Mouse (Mus musculus) embryonic facial prominence, embryonic 11.5 days (tissue): ENCODE data around the gene Znhit6. TPM values are rescaled to one million over a fixed set of nuclear protein-coding genes. Genes with fewer than 3 reads are reported as not detected.

Source experiments
- ATAC-seq: fragments of 200-750 bp; cut with Nextera tagmentation; replicated peaks from 2 replicates; pipeline ENCODE4 v1.8.0; 2017; ENCODE audit warnings: low read depth; ENCODE audit not compliant: insufficient number of reproducible peaks, low FRiP score, low TSS enrichment
- DNase-seq: peaks from one replicate; pipeline ENCODE4 v3.0.0-alpha.2; 2015; ENCODE audit warnings: low spot score
- H3K27ac ChIP-seq: fragments of 300-500 bp; sonication (generic); replicated peaks from 2 replicates; pipeline ENCODE4 v1.5.1; 2014; ENCODE audit warnings: mild to moderate bottlenecking, low read depth, low read length, control low read depth
- H3K27me3 ChIP-seq: fragments of 300-500 bp; sonication (generic); 2 replicates; pipeline ENCODE4 v1.6.1; 2014; ENCODE audit warnings: mild to moderate bottlenecking, low read length, moderate library complexity, mixed read lengths; ENCODE audit not compliant: control insufficient read depth, insufficient read depth
- H3K36me3 ChIP-seq: fragments of 300-500 bp; sonication (generic); replicated peaks from 2 replicates; pipeline ENCODE4 v1.6.1; 2014; ENCODE audit warnings: low read depth, mild to moderate bottlenecking, low read length, moderate library complexity, mixed read lengths; ENCODE audit not compliant: control insufficient read depth, insufficient read depth
- H3K4me1 ChIP-seq: fragments of 300-500 bp; sonication (generic); 2 replicates; pipeline ENCODE4 v1.6.1; 2014; ENCODE audit warnings: low read length, mixed read lengths; ENCODE audit not compliant: control insufficient read depth, insufficient read depth
- H3K4me2 ChIP-seq: fragments of 300-500 bp; sonication (generic); 2 replicates; pipeline ENCODE4 v1.6.1; 2014; ENCODE audit warnings: low read depth, mild to moderate bottlenecking, control low read depth, low read length, moderate library complexity
- H3K4me3 ChIP-seq: fragments of 300-500 bp; sonication (generic); 2 replicates; pipeline ENCODE4 v1.5.1; 2014; ENCODE audit warnings: low read depth, low read length, control low read depth
- H3K9ac ChIP-seq: fragments of 300-500 bp; sonication (generic); replicated peaks from 2 replicates; pipeline ENCODE4 v1.6.1; 2014; ENCODE audit warnings: mild to moderate bottlenecking, control low read depth, low read length
- H3K9me3 ChIP-seq: fragments of 300-500 bp; sonication (generic); replicated peaks from 2 replicates; pipeline ENCODE4 v1.6.1; 2016; ENCODE audit warnings: mild to moderate bottlenecking, low read length, inconsistent platforms, mixed read lengths; ENCODE audit not compliant: control insufficient read depth
- WGBS: fragments of 180-500 bp; shearing (Covaris S2); extraction: QIAGEN DNeasy Blood & Tissue Kit; methylation state at CpG from one replicate; pipeline ENCODE4 v1.1.7; 2014; 5-methylcytosine and 5-hydroxymethylcytosine counted together
- polyA plus RNA-seq: library from polyadenylated mRNA; unstranded; fragments of >200 nt; fragmentation: Nextera tagmentation; extraction: Ambion mirVana; gene quantifications from 2 replicates; pipeline ENCODE4 v1.2.1, GENCODE M21; 2014

Znhit6 gene
- polyA plus RNA-seq, 1 experiment from 2014 or later: 47.2 TPM

DNA sequence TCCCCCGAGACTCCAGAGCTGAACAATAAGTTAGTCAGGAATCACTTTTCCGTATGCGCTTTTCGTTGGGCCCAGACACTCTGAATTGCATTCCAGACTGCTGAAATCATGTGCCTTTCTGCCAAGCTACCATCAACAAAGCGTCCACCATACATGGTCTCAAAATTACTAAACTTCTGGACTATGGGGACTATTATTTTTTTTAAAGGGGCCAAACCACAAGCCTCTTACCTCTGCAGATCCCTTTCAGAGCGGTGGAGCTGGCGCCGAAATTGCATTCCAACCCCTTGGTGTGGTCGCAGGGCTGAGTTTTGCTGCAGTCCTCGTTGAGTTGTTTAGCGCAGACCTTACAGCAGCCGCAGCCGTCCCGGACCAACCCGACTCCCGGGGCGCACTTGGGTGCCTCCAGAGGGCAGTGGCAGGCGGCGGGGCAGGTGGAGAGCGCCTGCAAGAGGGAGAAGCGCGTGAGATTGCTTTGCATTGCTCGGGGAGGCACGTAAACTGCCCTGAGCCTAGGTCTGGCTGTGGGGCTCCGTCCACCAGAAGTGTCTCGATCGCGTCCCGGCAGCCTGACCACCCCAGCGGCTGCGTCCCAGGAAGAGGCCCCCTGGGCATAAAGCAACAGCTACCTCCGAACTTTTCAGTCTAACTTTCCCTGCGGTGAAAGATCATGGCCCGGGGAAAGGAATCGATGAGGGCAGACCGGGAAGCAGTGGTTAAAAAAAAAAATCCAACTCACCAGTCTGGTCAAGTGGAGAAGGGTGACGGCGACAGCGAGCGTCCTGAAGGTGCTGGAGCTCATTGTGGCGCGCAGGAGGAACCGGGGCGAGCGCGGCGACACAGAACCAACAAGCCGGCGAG lies 73.2 kb downstream of the Znhit6 start:
- H3K4me3 ChIP-seq: peak overlapping the region; percentile 75
- peaks cover 2% of the 10 kb centered on the region for H3K4me1 ChIP-seq
- peak overlapping the region; percentile 80 for H3K27ac ChIP-seq
- no peaks in the 10 kb centered on the region for H3K36me3 ChIP-seq
- H3K9me3 ChIP-seq: no peaks in the 10 kb centered on the region
- H3K9ac ChIP-seq: peak overlapping the region; percentile 85
- under 1% methylated on average over 49 of the region's 49 CpGs for WGBS
- DNase-seq (peak; percentile 68), ATAC-seq (no peak)
- H3K4me2 ChIP-seq: peak overlapping the region; percentile 79
- no peaks in the 10 kb centered on the region for H3K27me3 ChIP-seq

DNA sequence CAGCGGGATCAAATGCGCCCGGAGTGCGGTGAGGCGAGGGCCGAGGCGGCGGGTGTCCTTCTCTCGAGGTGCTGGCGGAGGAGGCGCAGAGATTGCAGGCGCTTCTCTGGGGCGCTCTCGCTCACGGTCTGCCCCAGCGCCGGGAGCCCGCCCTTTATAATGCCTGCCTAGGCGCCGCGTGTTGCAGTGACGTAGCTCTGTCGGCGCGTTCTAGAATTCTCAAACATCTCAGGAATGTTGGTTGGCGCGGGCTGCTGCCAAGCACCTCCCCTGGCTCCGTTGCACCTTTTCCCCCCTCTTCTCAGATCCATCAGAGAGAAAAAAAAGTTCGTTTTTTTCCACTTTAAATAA lies 73.8 kb downstream of the Znhit6 start, which contains the start of gene Ccn1:
Gene Ccn1, minus strand, starts transcription at position 130 of the 351 bp plus-strand sequence.
- peak; percentile 94 for DNase-seq
- H3K27me3 ChIP-seq: no peaks in the 10 kb centered on the region

DNA sequence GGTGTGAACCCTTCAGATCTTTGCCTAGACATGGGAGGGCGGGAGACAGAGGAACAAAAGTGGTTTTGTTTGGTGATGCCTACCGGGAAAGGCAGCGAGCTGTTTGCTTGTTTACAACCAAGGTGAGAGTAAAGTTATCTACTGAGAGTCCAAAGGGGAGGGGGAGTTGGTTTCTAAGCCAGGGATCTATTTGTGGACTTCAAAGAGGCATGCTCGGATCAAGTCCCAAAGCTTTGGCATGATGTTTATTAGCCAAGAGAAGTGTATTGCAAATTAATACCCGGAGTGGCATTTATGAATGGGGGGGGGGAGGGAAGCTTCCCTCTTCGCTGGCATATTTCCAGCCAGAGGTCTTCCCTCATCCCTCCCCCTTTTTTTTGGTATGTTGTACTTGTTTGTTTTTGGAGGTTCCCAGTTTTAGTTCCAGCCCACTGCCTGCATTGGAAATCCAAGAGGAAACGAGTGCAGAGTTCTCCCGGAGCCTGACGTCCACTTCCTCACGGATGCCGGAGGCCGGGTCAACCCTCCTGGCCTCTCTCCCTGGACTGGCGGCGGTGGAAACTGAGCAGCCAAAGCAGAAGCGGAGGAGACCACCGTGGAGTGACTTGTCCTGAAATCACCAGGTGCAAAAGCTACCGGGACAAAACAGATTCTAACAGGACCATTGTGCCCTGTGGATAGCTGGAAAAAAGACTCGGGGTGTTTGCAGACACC lies 74.5 kb downstream of the Znhit6 start:
- no peaks in the 10 kb centered on the region for H3K9me3 ChIP-seq
- H3K27me3 ChIP-seq: no peaks in the 10 kb centered on the region
- H3K4me2 ChIP-seq: peak overlapping the region; percentile 79
- DNase-seq (peak; percentile 63), ATAC-seq (no peak)
- H3K4me3 ChIP-seq: peak overlapping the region; percentile 75
- no peaks in the 10 kb centered on the region for H3K36me3 ChIP-seq
- under 1% methylated on average over 18 of the region's 18 CpGs for WGBS
- H3K4me1 ChIP-seq: peaks cover 2% of the 10 kb centered on the region
- H3K9ac ChIP-seq: peak overlapping the region; percentile 85
- peak overlapping the region; percentile 53 for H3K27ac ChIP-seq

More for the DNA sequence above, 73.8 kb downstream of the Znhit6 start, which contains the start of gene Ccn1:
- Histone ChIP-seq H3K9ac (peak within 1 kb of the TSS; percentile 85), H3K4me2 (peak within 1 kb of the TSS; percentile 79), H3K36me3 (no peaks in the 10 kb centered on the region), H3K9me3 (no peaks in the 10 kb centered on the region), H3K4me3 (peak within 1 kb of the TSS; percentile 75), H3K4me1 (peaks cover 2% of the 10 kb centered on the region), H3K27ac (peak within 1 kb of the TSS; percentile 80)
- 0% methylated on average over 29 of the region's 29 CpGs for WGBS
- ATAC-seq: peak; percentile 50

DNA sequence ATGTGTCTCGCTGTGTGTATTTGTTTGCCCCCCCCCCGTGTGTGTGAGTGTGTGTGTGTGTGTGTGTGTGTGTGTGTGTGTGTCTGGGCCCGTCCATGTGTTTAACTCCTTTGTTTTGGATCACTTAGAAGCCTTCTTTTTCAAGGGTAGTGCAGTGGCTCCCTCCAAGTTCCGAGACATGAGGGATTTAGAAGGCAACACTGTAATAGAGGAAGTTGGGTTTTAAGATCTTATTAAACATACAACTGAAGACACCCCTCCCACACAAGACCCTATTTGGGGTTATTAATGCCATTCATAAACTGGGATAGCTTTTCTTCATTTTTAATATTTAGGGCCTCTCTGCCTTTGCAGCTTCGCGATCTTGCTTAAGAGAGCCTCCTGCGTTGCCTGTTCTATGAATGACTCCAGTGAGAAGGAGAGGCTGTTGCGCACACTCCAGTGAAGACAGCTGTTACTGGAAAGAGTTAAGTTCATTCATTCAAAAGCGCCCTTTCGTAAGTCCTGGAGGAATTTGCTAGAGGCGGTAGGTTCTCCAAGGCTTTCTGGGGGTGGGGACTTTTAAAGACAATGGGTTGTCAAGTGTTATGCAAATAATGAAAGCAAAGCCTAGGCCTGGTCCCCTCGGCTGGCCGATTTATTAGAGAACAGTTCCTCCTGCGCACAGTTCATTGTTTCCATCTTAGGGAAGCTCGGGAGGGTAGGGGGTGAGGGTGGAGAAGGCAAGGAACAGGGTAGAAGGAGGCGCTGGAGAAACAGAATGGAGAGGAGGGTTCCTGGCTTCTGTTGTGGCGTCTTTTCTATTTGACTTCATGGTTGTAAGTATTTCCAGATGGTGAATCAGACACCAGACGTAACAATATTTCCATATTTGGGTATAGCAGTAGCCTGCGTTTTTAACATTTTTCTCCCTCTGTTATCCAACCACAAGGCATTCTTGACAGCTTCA lies 75.3 kb downstream of the Znhit6 start:
- H3K9me3 ChIP-seq: no peaks in the 10 kb centered on the region
- WGBS: 2% methylated on average over 19 of the region's 19 CpGs
- H3K4me2 ChIP-seq: peak overlapping the region; percentile 79
- ATAC-seq: peak; percentile 16; the same call in 1 of the 2 replicates
- no peaks in the 10 kb centered on the region for H3K27me3 ChIP-seq
- H3K4me3 ChIP-seq: peak overlapping the region; percentile 75
- peak; percentile 81 for DNase-seq
- H3K9ac ChIP-seq: peak overlapping the region; percentile 43
- peak overlapping the region; percentile 53 for H3K27ac ChIP-seq
- peaks cover 2% of the 10 kb centered on the region for H3K4me1 ChIP-seq
- no peaks in the 10 kb centered on the region for H3K36me3 ChIP-seq

DNA sequence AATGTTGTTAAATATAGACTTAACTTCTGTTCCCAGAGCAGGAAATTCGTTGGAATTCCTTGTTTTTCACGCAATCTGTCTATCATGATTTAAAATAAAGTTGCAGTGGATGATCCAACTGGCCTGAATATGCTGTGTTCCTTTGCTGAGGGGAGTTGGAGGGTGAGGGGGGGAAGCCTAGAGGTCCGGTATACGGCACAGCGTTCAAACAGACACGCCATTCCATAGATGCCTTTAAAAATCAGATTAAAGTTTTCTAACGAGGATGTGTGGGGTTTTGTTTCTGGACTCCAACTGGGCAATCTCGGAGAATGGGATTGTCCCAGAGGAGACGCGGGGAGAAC lies 75.9 kb downstream of the Znhit6 start:
- no peaks in the 10 kb centered on the region for H3K36me3 ChIP-seq
- ATAC-seq (no peak), DNase-seq (no peak)
- no peaks in the 10 kb centered on the region for H3K27me3 ChIP-seq
- H3K27ac ChIP-seq: peak overlapping the region; percentile 22
- H3K4me1 ChIP-seq: peaks cover 2% of the 10 kb centered on the region
- H3K9me3 ChIP-seq: no peaks in the 10 kb centered on the region
- H3K4me2 ChIP-seq: peak overlapping the region; percentile 79
- peak overlapping the region; percentile 18 for H3K4me3 ChIP-seq
- WGBS: under 1% methylated on average over 10 of the region's 10 CpGs
- H3K9ac ChIP-seq: peak overlapping the region; percentile 74; the same call in 1 of the 2 replicates

DNA sequence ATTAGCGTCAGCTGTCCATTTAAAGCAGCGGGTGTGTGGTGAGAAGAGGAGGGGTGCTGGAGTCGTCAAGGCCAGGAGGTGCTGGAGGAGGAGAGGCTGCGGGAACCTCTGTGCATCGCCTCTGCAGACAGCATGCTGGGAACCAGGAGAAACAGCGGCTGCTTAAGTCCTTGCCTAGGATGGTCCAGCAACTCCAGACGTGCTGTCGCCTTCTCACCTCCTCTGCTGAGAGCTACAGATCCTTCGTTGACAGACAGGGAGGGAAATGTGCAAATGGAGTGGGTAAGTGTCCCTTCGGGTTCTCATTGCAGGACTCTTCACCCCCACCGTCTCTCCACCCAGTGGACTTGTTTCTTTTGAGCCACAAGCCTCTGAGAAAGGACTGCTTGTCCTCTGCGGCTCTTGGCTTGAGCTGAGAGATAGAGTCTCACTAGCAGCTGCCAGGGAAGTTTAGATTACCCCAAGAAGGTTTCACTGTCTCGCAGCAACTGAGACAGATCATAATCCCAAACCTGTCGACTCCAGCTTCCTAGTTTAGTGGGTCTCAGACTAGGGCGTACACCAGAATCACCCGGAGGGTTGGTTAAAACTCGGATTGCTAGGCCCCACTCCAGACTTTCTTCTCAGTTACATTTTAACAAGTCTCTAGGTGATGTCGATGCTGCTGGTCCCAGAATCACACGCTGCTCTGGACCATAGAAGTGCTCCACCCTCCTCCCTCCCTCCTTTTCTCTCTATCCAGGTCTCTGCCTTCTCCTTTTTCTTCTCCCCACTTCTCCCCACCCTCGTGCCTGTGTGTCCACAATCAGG lies 76.5 kb downstream of the Znhit6 start:
- Histone ChIP-seq H3K36me3 (no peaks in the 10 kb centered on the region), H3K4me3 (peak overlapping the region; percentile 43), H3K9ac (peak overlapping the region; percentile 74), H3K4me1 (peaks cover 2% of the 10 kb centered on the region), H3K9me3 (no peaks in the 10 kb centered on the region), H3K4me2 (peak overlapping the region; percentile 79), H3K27ac (peak overlapping the region; percentile 59), H3K27me3 (no peaks in the 10 kb centered on the region)
- peak; percentile 1; the same call in 1 of the 2 replicates for ATAC-seq
- peak; percentile 41 for DNase-seq
- WGBS: 4% methylated on average over 20 of the region's 20 CpGs
